Mouse (Mus musculus): ENCODE results near the gene Phf8. TPM values are rescaled to one million over a fixed set of nuclear protein-coding genes. Genes with fewer than 3 reads are reported as not detected.
"Not testable (repeated sequence)": the region's sequence is repeated elsewhere in the genome, so short reads cannot be mapped to it uniquely, and the experiment has no call there.

Gene Phf8
- polyA plus RNA-seq (2016; fragmentation: Nextera tagmentation; extraction: Ambion mirVana): 18.6 and 19.7 TPM in 2 replicates

- no peaks in the 10 kb centered on the region for H3K36me3 ChIP-seq
- no peaks in the 10 kb centered on the region for H3K9me3 ChIP-seq
- H3K4me2 ChIP-seq: peak within 1 kb of the TSS; percentile 64
- H3K9ac ChIP-seq (replicated peaks): peak within 1 kb of the TSS; percentile 63
- H3K4me3 ChIP-seq (replicated peaks): peak within 1 kb of the TSS; percentile 53
- H3K4me1 ChIP-seq (replicated peaks): no peaks in the 10 kb centered on the region
- H3K27ac ChIP-seq: peak within 1 kb of the TSS; percentile 97
- 21% methylated on average over 68 of the region's 68 CpGs for WGBS
- peaks cover 28% of the 10 kb centered on the region for H3K27me3 ChIP-seq
- ATAC-seq (ENCODE audit: insufficient number of reproducible peaks, insufficient read depth, low FRiP score, low TSS enrichment, low read depth): peak; percentile 97
Observed at GRCm38 (mm10) chrX:151520458-151521322, at the start of gene Phf8. Gene Phf8, plus strand, starts transcription at chrX:151520672.

GRCm38 (mm10) chrX:151488128-151488527, 32.3 kb upstream of the Phf8 start:
- no peak for ATAC-seq (ENCODE audit: insufficient number of reproducible peaks, insufficient read depth, low FRiP score, low TSS enrichment, low read depth)
- Histone ChIP-seq H3K4me3 (replicated peaks) (no peak overlapping the region), H3K27ac (no peak overlapping the region), H3K9ac (replicated peaks) (no peak overlapping the region), H3K36me3 (no peaks in the 10 kb centered on the region), H3K4me1 (replicated peaks) (no peaks in the 10 kb centered on the region), H3K27me3 (no peaks in the 10 kb centered on the region; the same call in 1 of the 2 replicates), H3K9me3 (no peaks in the 10 kb centered on the region), H3K4me2 (no peak overlapping the region)
- 83% methylated on average over 3 of the region's 3 CpGs for WGBS

- H3K27me3 ChIP-seq; ATAC-seq (ENCODE audit: insufficient number of reproducible peaks, insufficient read depth, low FRiP score, low TSS enrichment, low read depth); H3K4me2 ChIP-seq; H3K9ac ChIP-seq (replicated peaks); H3K4me3 ChIP-seq (replicated peaks); H3K27ac ChIP-seq; H3K4me1 ChIP-seq (replicated peaks); H3K36me3 ChIP-seq; H3K9me3 ChIP-seq: not testable (repeated sequence)
- WGBS: 90% methylated on average over 4 of the region's 4 CpGs
Observed at GRCm38 (mm10) chrX:151493269-151493668, 27.2 kb upstream of the Phf8 start.

GRCm38 (mm10) chrX:151496596-151496995, 23.9 kb upstream of the Phf8 start:
- no peaks in the 10 kb centered on the region for H3K36me3 ChIP-seq
- no peak for ATAC-seq (ENCODE audit: insufficient number of reproducible peaks, insufficient read depth, low FRiP score, low TSS enrichment, low read depth)
- H3K4me3 ChIP-seq (replicated peaks): no peak overlapping the region
- no peak overlapping the region for H3K9ac ChIP-seq (replicated peaks)
- H3K27me3 ChIP-seq: no peaks in the 10 kb centered on the region
- no peak overlapping the region for H3K27ac ChIP-seq
- no peaks in the 10 kb centered on the region for H3K4me1 ChIP-seq (replicated peaks)
- 94% methylated on average over 1 of the region's 1 CpGs for WGBS
- no peaks in the 10 kb centered on the region for H3K9me3 ChIP-seq
- H3K4me2 ChIP-seq: no peak overlapping the region

- Histone ChIP-seq H3K4me2 (no peak overlapping the region), H3K36me3 (no peaks in the 10 kb centered on the region), H3K9me3 (no peaks in the 10 kb centered on the region), H3K9ac (replicated peaks) (no peak overlapping the region), H3K4me1 (replicated peaks) (no peaks in the 10 kb centered on the region), H3K27ac (no peak overlapping the region), H3K27me3 (peaks cover 5% of the 10 kb centered on the region; the same call in 1 of the 2 replicates), H3K4me3 (replicated peaks) (no peak overlapping the region)
- no peak for ATAC-seq (ENCODE audit: insufficient number of reproducible peaks, insufficient read depth, low FRiP score, low TSS enrichment, low read depth)
Observed at GRCm38 (mm10) chrX:151508536-151508935, 11.9 kb upstream of the Phf8 start.

- Histone ChIP-seq H3K4me3 (replicated peaks) (no peak overlapping the region), H3K9me3 (no peaks in the 10 kb centered on the region), H3K4me1 (replicated peaks) (no peaks in the 10 kb centered on the region), H3K4me2 (no peak overlapping the region), H3K27ac (no peak overlapping the region), H3K27me3 (peaks cover 8% of the 10 kb centered on the region; the same call in 1 of the 2 replicates), H3K36me3 (no peaks in the 10 kb centered on the region), H3K9ac (replicated peaks) (no peak overlapping the region)
- ATAC-seq (ENCODE audit: insufficient number of reproducible peaks, insufficient read depth, low FRiP score, low TSS enrichment, low read depth): no peak
- 100% methylated on average over 1 of the region's 1 CpGs for WGBS
Observed at GRCm38 (mm10) chrX:151509906-151510305, 10.6 kb upstream of the Phf8 start.

- Histone ChIP-seq H3K9me3 (no peaks in the 10 kb centered on the region), H3K4me2 (no peak overlapping the region), H3K27ac (no peak overlapping the region), H3K4me3 (replicated peaks) (no peak overlapping the region), H3K9ac (replicated peaks) (no peak overlapping the region), H3K36me3 (no peaks in the 10 kb centered on the region), H3K27me3 (peaks cover 11% of the 10 kb centered on the region), H3K4me1 (replicated peaks) (no peaks in the 10 kb centered on the region)
- ATAC-seq (ENCODE audit: insufficient number of reproducible peaks, insufficient read depth, low FRiP score, low TSS enrichment, low read depth): no peak
- 87% methylated on average over 3 of the region's 3 CpGs for WGBS
Observed at GRCm38 (mm10) chrX:151513066-151513465, 7.4 kb upstream of the Phf8 start.

GRCm38 (mm10) chrX:151513694-151514093, 6.8 kb upstream of the Phf8 start:
- no peaks in the 10 kb centered on the region for H3K36me3 ChIP-seq
- H3K27ac ChIP-seq: no peak overlapping the region
- H3K9ac ChIP-seq (replicated peaks): no peak overlapping the region
- H3K4me1 ChIP-seq (replicated peaks): no peaks in the 10 kb centered on the region
- H3K9me3 ChIP-seq: no peaks in the 10 kb centered on the region
- H3K4me2 ChIP-seq: no peak overlapping the region
- no peak overlapping the region for H3K4me3 ChIP-seq (replicated peaks)
- no peak for ATAC-seq (ENCODE audit: insufficient number of reproducible peaks, insufficient read depth, low FRiP score, low TSS enrichment, low read depth)
- peaks cover 11% of the 10 kb centered on the region for H3K27me3 ChIP-seq
- WGBS: 87% methylated on average over 2 of the region's 2 CpGs

GRCm38 (mm10) chrX:151518181-151518580, 2.3 kb upstream of the Phf8 start:
- Histone ChIP-seq H3K27me3 (peaks cover 32% of the 10 kb centered on the region), H3K9ac (replicated peaks) (no peak overlapping the region), H3K36me3 (no peaks in the 10 kb centered on the region), H3K4me3 (replicated peaks) (no peak overlapping the region), H3K4me2 (no peak overlapping the region), H3K4me1 (replicated peaks) (no peaks in the 10 kb centered on the region), H3K9me3 (no peaks in the 10 kb centered on the region), H3K27ac (no peak overlapping the region)
- WGBS: 74% methylated on average over 1 of the region's 1 CpGs
- ATAC-seq (ENCODE audit: insufficient number of reproducible peaks, insufficient read depth, low FRiP score, low TSS enrichment, low read depth): no peak

GRCm38 (mm10) chrX:151520127-151520457, 380 bp upstream of the Phf8 start:
- Histone ChIP-seq H3K27me3 (peaks cover 28% of the 10 kb centered on the region), H3K4me1 (replicated peaks) (no peaks in the 10 kb centered on the region), H3K27ac (peak overlapping the region; percentile 97), H3K9me3 (no peaks in the 10 kb centered on the region), H3K9ac (replicated peaks) (no peak overlapping the region; the same call in 1 of the 2 replicates), H3K36me3 (no peaks in the 10 kb centered on the region), H3K4me3 (replicated peaks) (peak overlapping the region; percentile 53), H3K4me2 (peak overlapping the region; percentile 44)
- no peak for ATAC-seq (ENCODE audit: insufficient number of reproducible peaks, insufficient read depth, low FRiP score, low TSS enrichment, low read depth)
- 20% methylated on average over 17 of the region's 17 CpGs for WGBS

- peak overlapping the region; percentile 97 for H3K27ac ChIP-seq
- no peaks in the 10 kb centered on the region for H3K4me1 ChIP-seq (replicated peaks)
- 21% methylated on average over 25 of the region's 25 CpGs for WGBS
- H3K9me3 ChIP-seq: no peaks in the 10 kb centered on the region
- peak overlapping the region; percentile 63 for H3K9ac ChIP-seq (replicated peaks)
- peak overlapping the region; percentile 64 for H3K4me2 ChIP-seq
- ATAC-seq (ENCODE audit: insufficient number of reproducible peaks, insufficient read depth, low FRiP score, low TSS enrichment, low read depth): no peak
- H3K27me3 ChIP-seq: peaks cover 25% of the 10 kb centered on the region
- peak overlapping the region; percentile 53 for H3K4me3 ChIP-seq (replicated peaks)
- no peaks in the 10 kb centered on the region for H3K36me3 ChIP-seq
Observed at GRCm38 (mm10) chrX:151521786-151522522, 1.5 kb downstream of the Phf8 start.
